Mouse (Mus musculus): ENCODE data around the gene Tmem14a.

DNA sequence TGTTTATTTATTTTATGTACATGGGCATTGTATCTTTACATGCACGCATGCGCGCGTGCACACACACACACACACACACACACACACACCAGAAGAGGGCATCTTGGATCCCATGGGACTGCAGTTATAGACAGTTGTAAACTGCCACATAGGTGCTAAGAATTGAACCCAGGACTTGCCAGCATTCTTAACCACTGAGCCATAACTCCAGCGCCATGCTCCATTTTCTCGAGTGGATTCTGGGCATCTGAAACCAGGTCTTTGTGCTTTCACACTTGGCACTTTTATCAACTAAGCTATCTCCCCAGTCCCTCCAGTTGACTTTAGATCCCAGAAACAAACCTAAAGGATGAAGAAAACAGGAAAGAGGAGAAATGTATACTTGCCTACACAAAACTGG lies 33.2 kb upstream of the Tmem14a start:
- TF ChIP-seq CTCF (IDR thresholded peaks at IDR 0.05; ENCODE audit: extremely low read depth, insufficient read depth, low read length) (no peak), POLR2A (IDR thresholded peaks at IDR 0.05; ENCODE audit: extremely low read depth, insufficient read depth, low read length) (no peak)

Data from cortical plate, adult 2 months (tissue).